Mouse (Mus musculus) forebrain, postnatal 0 days (tissue): Measurements from ENCODE around the gene Scrt2. TPM values are rescaled to one million over a fixed set of nuclear protein-coding genes. Genes with fewer than 3 reads are reported as not detected.

ENCODE experiments used
- ATAC-seq: fragments of 200-750 bp; cut with Nextera tagmentation; 2 replicates; pipeline ENCODE4 v1.8.0; 2017; ENCODE audit warnings: mild to moderate bottlenecking, moderate library complexity
- DNase-seq: peaks from one replicate; pipeline ENCODE4 v3.0.0-alpha.2; 2015
- H3K27ac ChIP-seq: fragments of 300-500 bp; sonication (generic); 2 replicates; pipeline ENCODE4 v1.5.1; 2014; ENCODE audit warnings: low read depth, mild to moderate bottlenecking, antibody characterized with exemption, low read length, moderate library complexity, mixed read lengths
- H3K27me3 ChIP-seq: fragments of 300-500 bp; sonication (generic); 2 replicates; pipeline ENCODE4 v1.6.1; 2014; ENCODE audit warnings: mild to moderate bottlenecking, low read length, mixed read lengths; ENCODE audit not compliant: insufficient read depth
- H3K36me3 ChIP-seq: fragments of 300-500 bp; sonication (generic); 2 replicates; pipeline ENCODE4 v1.6.1; 2014; ENCODE audit warnings: mild to moderate bottlenecking, moderate library complexity; ENCODE audit not compliant: insufficient read depth
- H3K4me1 ChIP-seq: fragments of 300-500 bp; sonication (generic); 2 replicates; pipeline ENCODE4 v1.6.1; 2014; ENCODE audit warnings: antibody characterized with exemption; ENCODE audit not compliant: insufficient read depth
- H3K4me2 ChIP-seq: fragments of 300-500 bp; sonication (generic); 2 replicates; pipeline ENCODE4 v1.6.1; 2014; ENCODE audit warnings: low read depth, mild to moderate bottlenecking, moderate library complexity
- H3K4me3 ChIP-seq: fragments of 300-500 bp; sonication (generic); 2 replicates; pipeline ENCODE4 v1.5.1; 2014; ENCODE audit warnings: low read depth, low read length, mixed read lengths
- H3K9ac ChIP-seq: fragments of 300-500 bp; sonication (generic); 2 replicates; pipeline ENCODE4 v1.6.1; 2014; ENCODE audit warnings: mild to moderate bottlenecking
- H3K9me3 ChIP-seq: fragments of 300-500 bp; sonication (generic); 2 replicates; pipeline ENCODE4 v1.6.1; 2016; ENCODE audit warnings: low read length
- CTCF ChIP-seq: sonication (generic); IDR thresholded peaks from 2 replicates; pipeline ENCODE4 v1.5.1; 2016; ENCODE audit warnings: antibody characterized with exemption, control low read depth, low read depth
- WGBS: fragments of 180-500 bp; shearing (Covaris S2); extraction: QIAGEN DNeasy Blood & Tissue Kit; methylation state at CpG from one replicate; pipeline ENCODE4 v1.1.7; 2014; 5-methylcytosine and 5-hydroxymethylcytosine counted together
- polyA plus RNA-seq: library from polyadenylated mRNA; unstranded; fragments of >200 nt; fragmentation: Nextera tagmentation; extraction: Ambion mirVana; gene quantifications from 2 replicates; pipeline ENCODE4 v1.2.1, GENCODE M21; 2015
- total RNA-seq: library from RNA; depleted of rRNA; stranded (reverse); fragments of >200 nt; gene quantifications from 2 replicates; pipeline ENCODE4 v1.2.3, GENCODE M21; 2014; rRNA removed

The Scrt2 gene
- 7.4 and 8.5 TPM in 2 replicates for total RNA-seq
- polyA plus RNA-seq: 3.7 and 4.3 TPM in 2 replicates

- peak; percentile 11; the same call in 1 of the 2 replicates for TF ChIP-seq CTCF
- H3K4me2 ChIP-seq: peak within 1 kb of the TSS; percentile 81
- H3K27me3 ChIP-seq: no peaks in the 10 kb centered on the region
- no peaks in the 10 kb centered on the region for H3K36me3 ChIP-seq
- peak within 1 kb of the TSS; percentile 94 for H3K9ac ChIP-seq
- WGBS: 2% methylated on average over 23 of the region's 24 CpGs
- peak; percentile 84 for DNase-seq
- peaks cover 15% of the 10 kb centered on the region for H3K4me1 ChIP-seq
- H3K27ac ChIP-seq: peak within 1 kb of the TSS; percentile 95
- peak within 1 kb of the TSS; percentile 80 for H3K4me3 ChIP-seq
- peak; percentile 67 for ATAC-seq
- H3K9me3 ChIP-seq: no peaks in the 10 kb centered on the region
These were observed at the start of gene Scrt2 for GRCm38 (mm10) chr2:152080685-152081541. Gene Scrt2, plus strand, starts transcription at chr2:152081529.

- no peaks in the 10 kb centered on the region for H3K27me3 ChIP-seq
- H3K4me3 ChIP-seq: no peak overlapping the region
- ATAC-seq (no peak), DNase-seq (no peak)
- no peak overlapping the region for H3K27ac ChIP-seq
- no peak overlapping the region for H3K4me2 ChIP-seq
- no peaks in the 10 kb centered on the region for H3K4me1 ChIP-seq
- peaks cover 7% of the 10 kb centered on the region; the same call in 1 of the 2 replicates for H3K9me3 ChIP-seq
- no peaks in the 10 kb centered on the region for H3K36me3 ChIP-seq
- H3K9ac ChIP-seq: no peak overlapping the region
- no peak for TF ChIP-seq CTCF
These were observed 41.2 kb upstream of the Scrt2 start for GRCm38 (mm10) chr2:152040101-152040500.

GRCm38 (mm10) chr2:152047116-152048002 lies 34.0 kb upstream of the Scrt2 start:
- WGBS: 6% methylated on average over 25 of the region's 25 CpGs
- Histone ChIP-seq H3K9ac (no peak overlapping the region), H3K36me3 (no peaks in the 10 kb centered on the region), H3K27ac (peak overlapping the region; percentile 69), H3K4me3 (peak overlapping the region; percentile 49; the same call in 1 of the 2 replicates), H3K4me1 (peaks cover 22% of the 10 kb centered on the region), H3K27me3 (no peaks in the 10 kb centered on the region), H3K4me2 (peak overlapping the region; percentile 97), H3K9me3 (no peaks in the 10 kb centered on the region)
- DNase-seq: no peak
- TF ChIP-seq CTCF: no peak
- no peak for ATAC-seq

- peak overlapping the region; percentile 97 for H3K4me2 ChIP-seq
- H3K36me3 ChIP-seq: no peaks in the 10 kb centered on the region
- H3K27ac ChIP-seq: peak overlapping the region; percentile 69
- peak overlapping the region; percentile 49 for H3K4me3 ChIP-seq
- H3K9me3 ChIP-seq: no peaks in the 10 kb centered on the region
- no peaks in the 10 kb centered on the region for H3K27me3 ChIP-seq
- TF ChIP-seq CTCF: no peak
- peaks cover 22% of the 10 kb centered on the region for H3K4me1 ChIP-seq
- WGBS: 1% methylated on average over 79 of the region's 82 CpGs
- DNase-seq (peak; percentile 77), ATAC-seq (peak; percentile 69)
- H3K9ac ChIP-seq: peak overlapping the region; percentile 64
These were observed 33.0 kb upstream of the Scrt2 start for GRCm38 (mm10) chr2:152048003-152048980.

- peak overlapping the region; percentile 49 for H3K4me3 ChIP-seq
- 1% methylated on average over 24 of the region's 24 CpGs for WGBS
- peak overlapping the region; percentile 97 for H3K4me2 ChIP-seq
- no peaks in the 10 kb centered on the region for H3K27me3 ChIP-seq
- H3K4me1 ChIP-seq: peaks cover 22% of the 10 kb centered on the region
- no peak for TF ChIP-seq CTCF
- no peaks in the 10 kb centered on the region for H3K9me3 ChIP-seq
- H3K9ac ChIP-seq: peak overlapping the region; percentile 64
- no peaks in the 10 kb centered on the region for H3K36me3 ChIP-seq
- DNase-seq: peak; percentile 28
- peak; percentile 17 for ATAC-seq
- peak overlapping the region; percentile 69 for H3K27ac ChIP-seq
These were observed 32.3 kb upstream of the Scrt2 start for GRCm38 (mm10) chr2:152048981-152049441.
